Mouse (Mus musculus) skeletal muscle tissue, adult 2 months (tissue): Measurements from ENCODE around the gene Cldn10.

Experiments used
- DNase-seq: peaks from one replicate; pipeline ENCODE4 v3.0.0-alpha.2; 2012; ENCODE audit warnings: low read depth, low spot score

The Cldn10 gene

GRCm38 (mm10) chr14:118827283-118827904 lies 39.7 kb downstream of the Cldn10 start:
- no peak for DNase-seq

- no peak for DNase-seq
Observed at GRCm38 (mm10) chr14:118829331-118830095, 41.8 kb downstream of the Cldn10 start.

- DNase-seq: no peak
Observed at GRCm38 (mm10) chr14:118831597-118831996, 43.9 kb downstream of the Cldn10 start.

- DNase-seq: no peak
Observed at GRCm38 (mm10) chr14:118833241-118833640, 45.5 kb downstream of the Cldn10 start.

GRCm38 (mm10) chr14:118834313-118834712 lies 46.6 kb downstream of the Cldn10 start:
- peak; percentile 13 for DNase-seq

GRCm38 (mm10) chr14:118836145-118836544 lies 48.4 kb downstream of the Cldn10 start:
- DNase-seq: no peak

- no peak for DNase-seq
Observed at GRCm38 (mm10) chr14:118836754-118837153, 49.0 kb downstream of the Cldn10 start.

GRCm38 (mm10) chr14:118838556-118839120 lies 50.9 kb downstream of the Cldn10 start:
- DNase-seq: no peak

- peak; percentile 41 for DNase-seq
Observed at GRCm38 (mm10) chr14:118839416-118839815, 51.7 kb downstream of the Cldn10 start.

- DNase-seq: no peak
Observed at GRCm38 (mm10) chr14:118840027-118840426, 52.3 kb downstream of the Cldn10 start.

GRCm38 (mm10) chr14:118842353-118842752 lies 54.6 kb downstream of the Cldn10 start:
- DNase-seq: no peak

GRCm38 (mm10) chr14:118846834-118847233 lies 59.1 kb downstream of the Cldn10 start:
- DNase-seq: no peak

GRCm38 (mm10) chr14:118848171-118848570 lies 60.5 kb downstream of the Cldn10 start:
- no peak for DNase-seq

- DNase-seq: no peak
Observed at GRCm38 (mm10) chr14:118850011-118850695, 62.4 kb downstream of the Cldn10 start.

GRCm38 (mm10) chr14:118850696-118851035 lies 63.0 kb downstream of the Cldn10 start:
- no peak for DNase-seq

- DNase-seq: no peak
Observed at GRCm38 (mm10) chr14:118851496-118852107, 63.9 kb downstream of the Cldn10 start.

GRCm38 (mm10) chr14:118854371-118855114 lies 66.8 kb downstream of the Cldn10 start:
- peak; percentile 18 for DNase-seq

GRCm38 (mm10) chr14:118855141-118855800 lies 67.6 kb downstream of the Cldn10 start:
- DNase-seq: no peak

- DNase-seq: no peak
Observed at GRCm38 (mm10) chr14:118856563-118856962, 68.9 kb downstream of the Cldn10 start.

- no peak for DNase-seq
Observed at GRCm38 (mm10) chr14:118858318-118858717, 70.6 kb downstream of the Cldn10 start.

GRCm38 (mm10) chr14:118862253-118862652 lies 74.5 kb downstream of the Cldn10 start:
- no peak for DNase-seq
